Mouse (Mus musculus) liver, embryonic 11.5 days (tissue): ENCODE measurements around the gene Thsd4. TPM values are rescaled to one million over a fixed set of nuclear protein-coding genes. Genes with fewer than 3 reads are reported as not detected.
"Not testable (repeated sequence)": the region's sequence is repeated elsewhere in the genome, so short reads cannot be mapped to it uniquely, and the experiment has no call there.

Experiments
- ATAC-seq: fragments of 200-750 bp; cut with Nextera tagmentation; replicated peaks from 2 replicates; pipeline ENCODE4 v1.8.0; 2017; ENCODE audit warnings: moderate number of reproducible peaks, mild to moderate bottlenecking, moderate TSS enrichment, moderate library complexity; ENCODE audit not compliant: low FRiP score
- DNase-seq: peaks from one replicate; pipeline ENCODE4 v3.0.0-alpha.2; 2017; ENCODE audit warnings: low spot score
- H3K27ac ChIP-seq: fragments of 300-500 bp; sonication (generic); 2 replicates; pipeline ENCODE4 v1.5.1; 2014; ENCODE audit warnings: mild to moderate bottlenecking, low read depth, low read length, control low read depth
- H3K27me3 ChIP-seq: fragments of 300-500 bp; sonication (generic); replicated peaks from 2 replicates; pipeline ENCODE4 v1.6.1; 2014; ENCODE audit warnings: low read length, mixed read lengths; ENCODE audit not compliant: control insufficient read depth, insufficient read depth
- H3K36me3 ChIP-seq: fragments of 300-500 bp; sonication (generic); 2 replicates; pipeline ENCODE4 v1.6.1; 2014; ENCODE audit warnings: mild to moderate bottlenecking, low read length, moderate library complexity, mixed read lengths; ENCODE audit not compliant: control insufficient read depth, insufficient read depth
- H3K4me1 ChIP-seq: fragments of 300-500 bp; sonication (generic); replicated peaks from 2 replicates; pipeline ENCODE4 v1.6.1; 2014; ENCODE audit warnings: low read length, mixed read lengths; ENCODE audit not compliant: control insufficient read depth, insufficient read depth
- H3K4me2 ChIP-seq: fragments of 300-500 bp; sonication (generic); 2 replicates; pipeline ENCODE4 v1.6.1; 2014; ENCODE audit warnings: mild to moderate bottlenecking, control low read depth, moderate library complexity
- H3K4me3 ChIP-seq: fragments of 300-500 bp; sonication (generic); 2 replicates; pipeline ENCODE4 v1.5.1; 2014; ENCODE audit warnings: low read depth, low read length, control low read depth
- H3K9ac ChIP-seq: fragments of 300-500 bp; sonication (generic); 2 replicates; pipeline ENCODE4 v1.6.1; 2014; ENCODE audit warnings: low read depth, low read length, control low read depth
- H3K9me3 ChIP-seq: fragments of 300-500 bp; sonication (generic); 2 replicates; pipeline ENCODE4 v1.6.1; 2016; ENCODE audit warnings: low read length, inconsistent platforms, mixed read lengths; ENCODE audit not compliant: control insufficient read depth
- WGBS: fragments of 180-500 bp; shearing (Covaris S2); extraction: QIAGEN DNeasy Blood & Tissue Kit; methylation state at CpG from one replicate; pipeline ENCODE4 v1.1.7; 2014; 5-methylcytosine and 5-hydroxymethylcytosine counted together
- polyA plus RNA-seq: library from polyadenylated mRNA; unstranded; fragments of >200 nt; fragmentation: Nextera tagmentation; extraction: Ambion mirVana; gene quantifications from 2 replicates; pipeline ENCODE4 v1.2.1, GENCODE M21; 2014

The Thsd4 gene
- polyA plus RNA-seq, 1 experiment from 2014 or later = 6.8 TPM

- not testable (repeated sequence) for H3K27ac ChIP-seq, H3K27me3 ChIP-seq, H3K4me1 ChIP-seq, H3K9me3 ChIP-seq, ATAC-seq, H3K36me3 ChIP-seq, DNase-seq, H3K9ac ChIP-seq
- H3K4me2 ChIP-seq = peak overlapping the region; percentile 19; the same call in 1 of the 2 replicates
- H3K4me3 ChIP-seq = 0 out of 2 replicates have a peak overlapping the region, but pooled peaks have one; percentile 6
- WGBS = 72% methylated on average over 8 of the region's 8 CpGs
Measured at GRCm38 (mm10) chr9:60272345-60272744, 249.5 kb downstream of the Thsd4 start.

- DNase-seq (no peak), ATAC-seq (no peak)
- H3K9ac ChIP-seq = no peak overlapping the region
- 0 out of 2 replicates have a peak overlapping the region, but pooled peaks have one; percentile 6 for H3K4me3 ChIP-seq
- H3K27ac ChIP-seq = no peak overlapping the region
- H3K4me1 ChIP-seq = peaks cover 4% of the 10 kb centered on the region; the same call in 1 of the 2 replicates
- WGBS = 65% methylated on average over 2 of the region's 2 CpGs
- H3K9me3 ChIP-seq = no peaks in the 10 kb centered on the region
- H3K27me3 ChIP-seq = no peaks in the 10 kb centered on the region
- H3K4me2 ChIP-seq = peak overlapping the region; percentile 19; the same call in 1 of the 2 replicates
- H3K36me3 ChIP-seq = no peaks in the 10 kb centered on the region
Measured at GRCm38 (mm10) chr9:60271940-60272339, 249.9 kb downstream of the Thsd4 start.

- no peak overlapping the region for H3K27ac ChIP-seq
- DNase-seq = no peak
- peak; percentile 82 for ATAC-seq
- no peak overlapping the region for H3K4me3 ChIP-seq
- H3K36me3 ChIP-seq = no peaks in the 10 kb centered on the region
- H3K9me3 ChIP-seq = no peaks in the 10 kb centered on the region
- H3K4me2 ChIP-seq = no peak overlapping the region
- H3K27me3 ChIP-seq = no peaks in the 10 kb centered on the region
- no peak overlapping the region for H3K9ac ChIP-seq
- H3K4me1 ChIP-seq = peaks cover 4% of the 10 kb centered on the region; the same call in 1 of the 2 replicates
- WGBS = 53% methylated on average over 5 of the region's 5 CpGs
Measured at GRCm38 (mm10) chr9:60269807-60270206, 252.0 kb downstream of the Thsd4 start.

GRCm38 (mm10) chr9:60267273-60267626 lies 254.6 kb downstream of the Thsd4 start:
- H3K4me1 ChIP-seq = peaks cover 7% of the 10 kb centered on the region
- no peaks in the 10 kb centered on the region for H3K9me3 ChIP-seq
- H3K4me3 ChIP-seq = no peak overlapping the region
- H3K27ac ChIP-seq = no peak overlapping the region
- WGBS = 78% methylated on average over 5 of the region's 5 CpGs
- H3K4me2 ChIP-seq = no peak overlapping the region
- H3K27me3 ChIP-seq = no peaks in the 10 kb centered on the region
- H3K9ac ChIP-seq = no peak overlapping the region
- no peaks in the 10 kb centered on the region for H3K36me3 ChIP-seq
- DNase-seq (no peak), ATAC-seq (no peak)

GRCm38 (mm10) chr9:60266583-60267272 lies 255.1 kb downstream of the Thsd4 start:
- Histone ChIP-seq H3K4me2 (no peak overlapping the region), H3K27me3 (no peaks in the 10 kb centered on the region), H3K36me3 (no peaks in the 10 kb centered on the region), H3K4me1 (peaks cover 7% of the 10 kb centered on the region), H3K9ac (no peak overlapping the region), H3K27ac (no peak overlapping the region), H3K4me3 (no peak overlapping the region), H3K9me3 (no peaks in the 10 kb centered on the region)
- WGBS = 83% methylated on average over 15 of the region's 15 CpGs
- ATAC-seq (no peak), DNase-seq (no peak)

GRCm38 (mm10) chr9:60264586-60265325 lies 257.1 kb downstream of the Thsd4 start:
- Histone ChIP-seq H3K9me3 (no peaks in the 10 kb centered on the region), H3K4me2 (no peak overlapping the region), H3K36me3 (no peaks in the 10 kb centered on the region), H3K27me3 (no peaks in the 10 kb centered on the region), H3K27ac (no peak overlapping the region), H3K4me3 (no peak overlapping the region), H3K4me1 (peaks cover 7% of the 10 kb centered on the region), H3K9ac (no peak overlapping the region)
- 55% methylated on average over 10 of the region's 10 CpGs for WGBS
- ATAC-seq (no peak), DNase-seq (no peak)

GRCm38 (mm10) chr9:60262515-60263140 lies 259.2 kb downstream of the Thsd4 start:
- H3K4me3 ChIP-seq = no peak overlapping the region
- no peaks in the 10 kb centered on the region for H3K9me3 ChIP-seq
- DNase-seq (no peak), ATAC-seq (peak; percentile 65)
- H3K27me3 ChIP-seq = no peaks in the 10 kb centered on the region
- 47% methylated on average over 6 of the region's 6 CpGs for WGBS
- no peak overlapping the region for H3K9ac ChIP-seq
- H3K4me1 ChIP-seq = peaks cover 3% of the 10 kb centered on the region; the same call in 1 of the 2 replicates
- no peaks in the 10 kb centered on the region for H3K36me3 ChIP-seq
- no peak overlapping the region for H3K27ac ChIP-seq
- no peak overlapping the region; the same call in 1 of the 2 replicates for H3K4me2 ChIP-seq

- Histone ChIP-seq H3K36me3 (no peaks in the 10 kb centered on the region), H3K27ac (no peak overlapping the region), H3K4me3 (no peak overlapping the region), H3K27me3 (no peaks in the 10 kb centered on the region), H3K9me3 (no peaks in the 10 kb centered on the region), H3K4me1 (peaks cover 3% of the 10 kb centered on the region; the same call in 1 of the 2 replicates), H3K4me2 (no peak overlapping the region), H3K9ac (no peak overlapping the region)
- 85% methylated on average over 13 of the region's 13 CpGs for WGBS
- ATAC-seq (no peak), DNase-seq (no peak)
Measured at GRCm38 (mm10) chr9:60259626-60260025, 262.2 kb downstream of the Thsd4 start.
